Mouse (Mus musculus): ENCODE data around the gene Pom121l2. TPM values are rescaled to one million over a fixed set of nuclear protein-coding genes. Genes with fewer than 3 reads are reported as not detected.

Gene Pom121l2
- polyA plus RNA-seq, 1 experiment from 2014 or later: not detected

DNA sequence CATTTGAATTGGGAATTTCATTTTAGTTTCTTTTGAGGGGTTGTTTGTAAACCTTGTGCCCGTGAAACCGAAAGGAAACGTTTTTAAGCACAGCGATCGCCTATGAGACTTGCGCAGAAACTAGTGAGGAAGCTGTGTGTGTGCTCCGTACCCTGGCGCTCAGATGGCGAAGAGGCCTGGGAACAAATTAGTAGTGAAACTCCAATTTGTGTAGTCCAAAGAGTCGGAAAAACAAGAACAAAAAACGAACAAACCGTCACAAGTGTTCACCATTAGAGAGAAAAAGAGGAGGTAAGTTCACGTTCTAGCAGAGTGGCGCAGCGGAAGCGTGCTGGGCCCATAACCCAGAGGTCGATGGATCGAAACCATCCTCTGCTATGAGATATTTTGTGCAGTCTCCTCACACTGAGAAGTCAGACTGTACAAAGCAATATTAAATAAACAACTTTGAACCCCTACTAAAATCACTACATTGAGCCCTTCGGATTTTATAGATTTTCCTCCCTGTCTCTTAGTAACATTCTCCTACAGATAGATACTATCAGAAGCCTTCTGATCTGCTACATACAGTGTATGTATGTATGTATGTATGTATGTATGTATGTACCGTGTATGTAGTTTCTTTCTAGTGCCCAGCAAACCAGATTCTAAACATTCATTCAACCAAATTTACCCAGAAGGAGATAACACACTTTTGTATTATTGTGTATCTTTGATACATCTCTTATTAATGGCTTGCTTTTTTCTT is 6.1 kb upstream of the Pom121l2 start:
- H3K9ac ChIP-seq (ENCODE audit: low read depth, low read length): peak overlapping the region; percentile 79
- peak overlapping the region; percentile 55 for H3K4me2 ChIP-seq
- peak overlapping the region; percentile 83 for H3K27ac ChIP-seq (ENCODE audit: low read depth, low read length)
- H3K4me1 ChIP-seq (replicated peaks; ENCODE audit: control insufficient read depth, insufficient read depth, low read length): peaks cover 3% of the 10 kb centered on the region
- peak overlapping the region; percentile 69 for H3K4me3 ChIP-seq (ENCODE audit: low read depth, low read length)
- no peaks in the 10 kb centered on the region for H3K36me3 ChIP-seq (ENCODE audit: control insufficient read depth, insufficient read depth, low read length)
- peak; percentile 94 for ATAC-seq (replicated peaks; ENCODE audit: low FRiP score)
- WGBS: 4% methylated on average over 20 of the region's 20 CpGs
- DNase-seq (ENCODE audit: low spot score): peak; percentile 84
- H3K27me3 ChIP-seq (replicated peaks; ENCODE audit: control insufficient read depth, insufficient read depth, low read length): peaks cover 11% of the 10 kb centered on the region
- no peaks in the 10 kb centered on the region for H3K9me3 ChIP-seq (ENCODE audit: control insufficient read depth, low read length)

DNA sequence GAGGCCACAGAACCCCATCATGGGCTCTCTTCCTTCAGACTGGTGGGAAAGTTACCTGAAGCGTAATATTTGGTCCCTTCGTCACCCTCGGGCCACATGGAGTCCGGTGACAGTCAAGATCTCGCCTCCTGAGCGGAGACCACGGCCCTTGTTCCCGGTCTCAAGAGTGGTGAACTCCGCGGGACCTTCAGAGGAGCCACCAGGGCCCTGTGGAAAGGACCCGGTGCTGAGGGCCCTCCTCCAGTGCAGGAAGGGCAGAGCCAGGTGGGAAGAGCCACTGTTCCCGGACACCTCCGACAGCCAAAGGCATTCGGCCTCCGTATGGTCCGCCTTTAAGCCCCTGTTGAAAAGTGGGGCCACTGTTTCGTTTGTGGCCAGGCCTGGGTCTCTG is 804 bp downstream of the Pom121l2 start:
- Histone ChIP-seq H3K36me3 (ENCODE audit: control insufficient read depth, insufficient read depth, low read length) (no peaks in the 10 kb centered on the region), H3K9ac (ENCODE audit: low read depth, low read length) (peak overlapping the region; percentile 63), H3K4me2 (peak overlapping the region; percentile 82), H3K27me3 (replicated peaks; ENCODE audit: control insufficient read depth, insufficient read depth, low read length) (peaks cover 65% of the 10 kb centered on the region), H3K4me3 (ENCODE audit: low read depth, low read length) (peak overlapping the region; percentile 58), H3K4me1 (replicated peaks; ENCODE audit: control insufficient read depth, insufficient read depth, low read length) (no peaks in the 10 kb centered on the region), H3K27ac (ENCODE audit: low read depth, low read length) (no peak overlapping the region), H3K9me3 (ENCODE audit: control insufficient read depth, low read length) (no peaks in the 10 kb centered on the region)
- ATAC-seq (replicated peaks; ENCODE audit: low FRiP score) (no peak), DNase-seq (ENCODE audit: low spot score) (no peak)
- 5% methylated on average over 17 of the region's 17 CpGs for whole genome bisulfite sequencing

DNA sequence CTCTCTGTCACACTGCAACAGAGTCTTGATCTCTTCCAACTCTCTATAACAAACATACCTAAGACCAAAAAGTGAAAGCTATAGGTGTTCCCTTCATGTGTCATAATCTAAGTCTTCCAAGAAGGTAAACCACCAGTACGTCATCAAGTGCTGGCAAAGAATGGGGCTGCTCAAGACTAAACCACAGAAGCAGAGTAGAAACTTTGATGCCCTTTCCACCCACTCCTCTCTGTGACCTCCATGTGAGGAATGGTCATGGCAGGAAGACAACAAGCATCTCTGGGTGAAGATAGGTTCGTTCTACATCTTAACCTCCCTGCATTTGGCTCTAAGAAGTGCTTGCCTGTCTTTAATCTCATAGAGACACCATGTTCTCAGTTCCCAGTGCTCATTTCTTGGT is 3.5 kb downstream of the Pom121l2 start:
- DNase-seq (ENCODE audit: low spot score): no peak
- 64% methylated on average over 2 of the region's 2 CpGs for WGBS

DNA sequence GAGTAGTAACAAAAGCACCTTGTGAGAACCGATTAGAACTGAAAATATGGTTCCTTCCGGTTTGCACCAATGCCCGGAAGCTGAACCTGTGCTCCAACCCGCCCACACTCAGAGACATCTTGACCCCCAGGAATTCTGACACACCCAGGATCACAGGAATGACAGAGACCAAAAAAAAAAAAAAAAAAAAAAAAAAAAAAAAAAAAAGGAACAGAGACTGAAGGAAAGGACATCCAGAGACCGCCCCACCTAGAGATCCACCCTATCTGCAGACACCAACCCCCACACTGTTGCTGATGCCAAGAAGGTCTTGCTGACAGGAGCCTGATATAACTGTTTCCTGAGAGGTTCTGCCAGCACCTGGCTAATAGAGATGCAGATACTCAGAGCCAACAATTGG is 11.6 kb downstream of the Pom121l2 start:
- H3K9ac ChIP-seq (ENCODE audit: low read depth, low read length): no peak overlapping the region
- no peak for ATAC-seq (replicated peaks; ENCODE audit: low FRiP score)
- 73% methylated on average over 5 of the region's 5 CpGs for WGBS

More for the DNA sequence above, 3.5 kb downstream of the Pom121l2 start:
- Histone ChIP-seq H3K9ac (ENCODE audit: low read depth, low read length) (no peak overlapping the region), H3K4me3 (ENCODE audit: low read depth, low read length) (no peak overlapping the region), H3K4me2 (no peak overlapping the region), H3K27me3 (replicated peaks; ENCODE audit: control insufficient read depth, insufficient read depth, low read length) (peaks cover 57% of the 10 kb centered on the region), H3K4me1 (replicated peaks; ENCODE audit: control insufficient read depth, insufficient read depth, low read length) (no peaks in the 10 kb centered on the region), H3K36me3 (ENCODE audit: control insufficient read depth, insufficient read depth, low read length) (no peaks in the 10 kb centered on the region), H3K9me3 (ENCODE audit: control insufficient read depth, low read length) (no peaks in the 10 kb centered on the region), H3K27ac (ENCODE audit: low read depth, low read length) (no peak overlapping the region)
- ATAC-seq (replicated peaks; ENCODE audit: low FRiP score): no peak

DNA sequence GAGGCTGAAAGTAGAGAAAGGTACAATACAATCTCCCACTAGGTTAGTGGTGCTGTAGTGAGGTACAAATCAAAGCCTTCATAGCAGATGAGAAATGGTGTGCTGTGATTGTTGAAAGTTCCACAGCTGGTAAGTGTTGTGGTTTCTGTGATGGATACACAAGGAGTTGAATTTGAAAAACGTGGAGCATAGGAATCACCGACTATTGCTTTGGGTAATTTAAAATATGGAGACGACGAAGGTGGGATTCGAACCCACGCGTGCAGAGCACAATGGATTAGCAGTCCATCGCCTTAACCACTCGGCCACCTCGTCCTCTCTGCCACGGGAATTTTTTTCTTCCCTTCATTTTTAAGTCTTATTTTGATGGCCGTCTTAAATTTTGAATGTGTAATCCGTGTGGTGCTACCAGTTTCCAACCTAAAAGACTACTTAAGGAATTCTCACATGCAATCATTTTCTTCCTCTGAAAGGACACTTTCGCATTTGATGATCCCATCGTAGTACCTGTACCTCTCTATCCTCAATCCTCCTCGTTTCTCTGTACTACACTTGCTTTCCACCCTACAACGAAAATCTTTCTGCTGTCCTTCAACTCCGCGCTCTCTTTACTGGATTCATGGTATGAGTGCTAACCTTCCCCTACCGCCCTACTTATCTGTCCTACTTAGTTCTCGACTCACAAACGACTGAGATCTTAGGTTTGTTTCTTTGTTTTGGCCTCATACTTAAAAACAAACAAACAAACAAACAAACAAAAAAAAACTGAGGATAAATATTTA is 13.2 kb downstream of the Pom121l2 start:
- WGBS: under 1% methylated on average over 22 of the region's 22 CpGs
- DNase-seq (ENCODE audit: low spot score) (peak; percentile 83), ATAC-seq (replicated peaks; ENCODE audit: low FRiP score) (peak; percentile 74)
- H3K4me3 ChIP-seq (ENCODE audit: low read depth, low read length): peak overlapping the region; percentile 31
- no peak overlapping the region for H3K27ac ChIP-seq (ENCODE audit: low read depth, low read length)
- peaks cover 8% of the 10 kb centered on the region; the same call in 1 of the 2 replicates for H3K4me1 ChIP-seq (replicated peaks; ENCODE audit: control insufficient read depth, insufficient read depth, low read length)
- H3K9me3 ChIP-seq (ENCODE audit: control insufficient read depth, low read length): no peaks in the 10 kb centered on the region
- H3K9ac ChIP-seq (ENCODE audit: low read depth, low read length): no peak overlapping the region
- H3K36me3 ChIP-seq (ENCODE audit: control insufficient read depth, insufficient read depth, low read length): no peaks in the 10 kb centered on the region
- peaks cover 35% of the 10 kb centered on the region for H3K27me3 ChIP-seq (replicated peaks; ENCODE audit: control insufficient read depth, insufficient read depth, low read length)
- peak overlapping the region; percentile 79 for H3K4me2 ChIP-seq

More for the DNA sequence above, 11.6 kb downstream of the Pom121l2 start:
- H3K27me3 ChIP-seq (replicated peaks; ENCODE audit: control insufficient read depth, insufficient read depth, low read length): peaks cover 19% of the 10 kb centered on the region
- H3K4me3 ChIP-seq (ENCODE audit: low read depth, low read length): no peak overlapping the region
- no peak overlapping the region for H3K4me2 ChIP-seq
- no peaks in the 10 kb centered on the region for H3K9me3 ChIP-seq (ENCODE audit: control insufficient read depth, low read length)
- H3K4me1 ChIP-seq (replicated peaks; ENCODE audit: control insufficient read depth, insufficient read depth, low read length): peaks cover 8% of the 10 kb centered on the region; the same call in 1 of the 2 replicates
- peak; percentile 29 for DNase-seq (ENCODE audit: low spot score)
- no peak overlapping the region for H3K27ac ChIP-seq (ENCODE audit: low read depth, low read length)
- no peaks in the 10 kb centered on the region for H3K36me3 ChIP-seq (ENCODE audit: control insufficient read depth, insufficient read depth, low read length)

DNA sequence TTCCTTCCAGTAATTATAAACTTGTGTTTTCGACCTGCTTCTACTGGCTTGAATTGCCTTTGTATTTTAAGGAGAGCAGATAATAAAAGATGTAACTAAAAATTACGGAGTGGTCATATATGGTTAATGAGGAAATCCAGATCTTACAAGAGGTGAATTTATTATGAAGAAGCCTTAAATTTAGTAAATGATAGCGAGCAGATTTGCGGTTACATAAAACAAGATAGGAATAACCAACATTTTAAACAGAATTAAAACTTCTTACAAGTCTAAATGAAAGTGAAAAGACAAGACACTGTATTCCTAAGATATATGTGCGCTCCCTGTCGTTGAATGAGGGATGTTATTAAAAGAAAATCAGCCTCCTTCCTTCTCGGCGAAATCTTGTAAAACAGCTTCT is 13.9 kb downstream of the Pom121l2 start:
- H3K4me3 ChIP-seq (ENCODE audit: low read depth, low read length): peak overlapping the region; percentile 39
- no peak overlapping the region for H3K9ac ChIP-seq (ENCODE audit: low read depth, low read length)
- peak overlapping the region; percentile 79 for H3K4me2 ChIP-seq
- no peaks in the 10 kb centered on the region for H3K9me3 ChIP-seq (ENCODE audit: control insufficient read depth, low read length)
- no peak for ATAC-seq (replicated peaks; ENCODE audit: low FRiP score)
- peaks cover 42% of the 10 kb centered on the region for H3K27me3 ChIP-seq (replicated peaks; ENCODE audit: control insufficient read depth, insufficient read depth, low read length)
- 3% methylated on average over 8 of the region's 8 CpGs for WGBS
- H3K36me3 ChIP-seq (ENCODE audit: control insufficient read depth, insufficient read depth, low read length): no peaks in the 10 kb centered on the region
- peaks cover 8% of the 10 kb centered on the region; the same call in 1 of the 2 replicates for H3K4me1 ChIP-seq (replicated peaks; ENCODE audit: control insufficient read depth, insufficient read depth, low read length)
- DNase-seq (ENCODE audit: low spot score): no peak
- H3K27ac ChIP-seq (ENCODE audit: low read depth, low read length): no peak overlapping the region

DNA sequence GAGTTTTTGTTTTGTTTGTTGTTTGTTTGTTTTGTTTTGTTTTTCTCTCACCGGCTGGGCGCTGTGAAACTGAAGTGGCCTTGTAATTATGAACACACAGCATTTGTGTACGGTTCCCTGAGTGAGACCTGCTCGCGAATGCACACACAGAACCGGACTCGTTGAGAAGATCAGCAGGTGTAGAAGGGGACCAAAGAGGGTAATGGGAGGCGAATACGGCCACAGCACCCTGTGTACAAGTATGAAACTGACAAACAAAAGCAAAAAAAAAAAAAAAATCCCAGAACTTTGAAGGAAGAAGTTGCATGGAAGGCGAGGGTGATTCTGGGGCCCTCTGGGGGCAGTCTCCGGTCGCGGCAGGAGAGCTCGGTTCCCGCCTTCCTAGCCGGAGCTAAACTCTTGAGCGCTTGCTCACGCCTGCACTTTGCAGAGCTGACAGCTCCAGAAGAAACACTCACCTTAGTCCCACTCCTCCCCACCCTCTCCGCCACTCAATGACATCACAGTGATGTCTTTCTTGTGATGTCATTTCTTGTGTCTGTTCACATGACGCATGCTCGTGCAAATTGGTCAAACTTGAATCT is 14.4 kb downstream of the Pom121l2 start:
- WGBS: under 1% methylated on average over 21 of the region's 21 CpGs
- peak overlapping the region; percentile 0; the same call in 1 of the 2 replicates for H3K9ac ChIP-seq (ENCODE audit: low read depth, low read length)
- no peaks in the 10 kb centered on the region for H3K36me3 ChIP-seq (ENCODE audit: control insufficient read depth, insufficient read depth, low read length)
- ATAC-seq (replicated peaks; ENCODE audit: low FRiP score) (peak; percentile 61), DNase-seq (ENCODE audit: low spot score) (peak; percentile 70)
- H3K4me2 ChIP-seq: peak overlapping the region; percentile 79
- no peak overlapping the region for H3K27ac ChIP-seq (ENCODE audit: low read depth, low read length)
- peaks cover 8% of the 10 kb centered on the region; the same call in 1 of the 2 replicates for H3K4me1 ChIP-seq (replicated peaks; ENCODE audit: control insufficient read depth, insufficient read depth, low read length)
- H3K27me3 ChIP-seq (replicated peaks; ENCODE audit: control insufficient read depth, insufficient read depth, low read length): peaks cover 46% of the 10 kb centered on the region
- peak overlapping the region; percentile 39 for H3K4me3 ChIP-seq (ENCODE audit: low read depth, low read length)
- no peaks in the 10 kb centered on the region for H3K9me3 ChIP-seq (ENCODE audit: control insufficient read depth, low read length)

DNA sequence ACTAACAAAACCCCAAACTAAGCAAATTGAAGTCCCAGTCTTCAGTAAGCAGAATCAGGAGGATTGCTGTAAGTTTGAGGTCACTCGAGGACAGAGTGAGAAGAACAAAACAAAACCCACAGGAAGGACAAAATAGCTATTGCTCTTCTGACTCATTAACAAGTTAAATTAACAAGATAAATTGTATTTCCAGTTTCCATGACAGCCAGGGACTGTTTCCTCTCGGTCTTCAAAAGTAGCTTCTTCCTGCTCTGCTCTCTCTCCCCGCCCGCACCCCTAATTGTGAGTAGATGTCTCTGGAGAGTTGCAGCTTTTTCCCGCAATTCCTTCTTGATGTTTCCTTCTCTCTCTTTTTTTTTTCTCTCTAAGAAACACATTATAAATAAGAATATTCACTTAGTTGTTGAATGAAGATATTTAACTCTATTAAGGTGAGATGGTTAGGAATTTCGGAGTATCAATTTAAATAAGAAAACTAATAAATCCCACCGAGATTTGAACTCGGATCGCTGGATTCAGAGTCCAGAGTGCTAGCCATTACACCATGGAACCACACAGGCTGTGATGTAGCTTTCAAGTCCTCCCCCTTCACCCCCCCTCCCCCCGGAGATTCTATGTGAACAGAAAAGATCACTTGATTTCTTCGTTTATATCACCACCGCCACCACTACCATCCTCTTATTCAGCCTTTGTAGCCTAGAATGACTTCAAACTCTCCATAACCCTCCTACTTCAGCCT is 15.3 kb downstream of the Pom121l2 start:
- Histone ChIP-seq H3K27ac (ENCODE audit: low read depth, low read length) (no peak overlapping the region), H3K9ac (ENCODE audit: low read depth, low read length) (peak overlapping the region; percentile 0; the same call in 1 of the 2 replicates), H3K4me2 (peak overlapping the region; percentile 79), H3K4me3 (ENCODE audit: low read depth, low read length) (peak overlapping the region; percentile 39), H3K9me3 (ENCODE audit: control insufficient read depth, low read length) (no peaks in the 10 kb centered on the region), H3K4me1 (replicated peaks; ENCODE audit: control insufficient read depth, insufficient read depth, low read length) (peaks cover 8% of the 10 kb centered on the region; the same call in 1 of the 2 replicates), H3K36me3 (ENCODE audit: control insufficient read depth, insufficient read depth, low read length) (no peaks in the 10 kb centered on the region), H3K27me3 (replicated peaks; ENCODE audit: control insufficient read depth, insufficient read depth, low read length) (peaks cover 49% of the 10 kb centered on the region)
- ATAC-seq (replicated peaks; ENCODE audit: low FRiP score) (peak; percentile 65), DNase-seq (ENCODE audit: low spot score) (peak; percentile 83)
- WGBS: under 1% methylated on average over 12 of the region's 12 CpGs
